Comparison of ENCODE assay signal across 8 mouse cellular contexts in the genomic region with DNA sequence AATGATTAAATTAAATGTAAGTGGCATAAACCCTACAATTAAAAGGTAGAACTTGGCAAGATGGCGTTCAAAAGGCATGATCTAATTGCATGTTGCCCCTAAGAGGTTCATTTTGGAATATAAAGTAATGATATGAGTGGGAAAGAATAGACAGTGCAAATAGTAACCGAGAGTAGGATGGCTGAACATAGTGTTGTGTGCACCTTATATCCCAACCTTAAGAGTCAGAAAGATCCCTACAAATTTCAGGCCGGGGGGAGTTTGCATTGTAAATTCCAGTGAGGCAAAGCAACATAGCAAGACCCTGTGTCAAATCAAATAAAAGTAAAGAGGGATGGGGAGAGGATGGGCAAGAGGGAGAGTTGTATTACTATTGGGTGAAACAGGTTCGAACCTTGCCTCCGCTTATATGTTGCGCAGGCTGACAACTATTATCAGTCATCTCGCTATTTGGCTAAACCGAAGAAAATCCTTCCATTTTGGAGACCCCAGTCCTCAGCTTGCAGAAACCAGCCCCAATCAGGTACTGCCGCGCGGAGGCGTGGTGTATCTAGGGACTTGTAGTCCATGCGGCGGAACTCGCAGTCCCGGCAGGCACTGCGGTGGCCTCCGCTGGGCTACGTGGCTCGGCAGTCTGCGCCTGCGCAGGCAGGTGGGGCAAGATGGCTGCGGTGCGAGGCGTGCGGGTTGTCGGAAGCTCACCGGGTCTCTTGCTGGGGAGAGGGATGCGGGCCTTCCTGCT. TPM values are rescaled to one million over a fixed set of nuclear protein-coding genes. Genes with fewer than 3 reads are reported as not detected.
A peak's percentile ranks its signal among the peaks of the same experiment; 100 is the strongest.
DNase-seq lines count a peak whose midpoint lies in the region; ATAC-seq and TF ChIP-seq lines count a peak whose summit lies in the region.

No protein-coding gene starts in this region.

- intact Hi-C loops in heart, postnatal 36 days (cut with DNase I): loop anchor here (2.0 kb wide), 1 partner anchor 56 kb away; a partner anchor contains a TSS

- DNase-seq in ES-CJ7 (ENCODE audit: low read depth, low spot score): peak; percentile 99
- peak; percentile 96 for DNase-seq in cerebellum, adult 11 months
- peak; percentile 94 to 95 for DNase-seq in heart, postnatal 36 days
- DNase-seq in layer of hippocampus, adult 2 months (ENCODE audit: low spot score in 2 of 2): peak; percentile 97 to 98
- peak; percentile 99 for DNase-seq in lung, embryonic 14.5 days
- peak; percentile 97 for DNase-seq in thymus, adult 2 months

- H3K36me3 ChIP-seq in forebrain, embryonic 15.5 days: peaks cover 25% of the 10 kb centered on the region
- peaks cover 35% of the 10 kb centered on the region for H3K36me3 ChIP-seq in lung, embryonic 14.5 days (ENCODE audit: insufficient read depth)
- peaks cover 24% of the 10 kb centered on the region for H3K36me3 ChIP-seq in thymus, adult 2 months (ENCODE audit: control insufficient read depth, insufficient read depth, low read length)

- H3K4me3 ChIP-seq in forebrain, embryonic 15.5 days: peak overlapping the region; percentile 57
- peak overlapping the region; percentile 97 for H3K4me3 ChIP-seq in layer of hippocampus, adult 2 months
- peak overlapping the region; percentile 89 for H3K4me3 ChIP-seq in lung, embryonic 14.5 days (ENCODE audit: low read depth, low read length)
- peak overlapping the region; percentile 70 for H3K4me3 ChIP-seq in olfactory bulb, adult 2 months (ENCODE audit: insufficient read depth, low read depth, low read length)
- peak overlapping the region; percentile 69 for H3K4me3 ChIP-seq in thymus, adult 2 months (ENCODE audit: control insufficient read depth, insufficient read depth, low read length)

- peak overlapping the region; percentile 57 for H3K27ac ChIP-seq in forebrain, embryonic 15.5 days (replicated peaks)
- peak overlapping the region; percentile 94 for H3K27ac ChIP-seq in layer of hippocampus, adult 2 months
- H3K27ac ChIP-seq in lung, embryonic 14.5 days (ENCODE audit: low read depth): peak overlapping the region; percentile 48; the same call in 1 of the 2 replicates
- peak overlapping the region; percentile 78 for H3K27ac ChIP-seq in olfactory bulb, adult 2 months (ENCODE audit: insufficient read depth, low read depth, low read length)
- no peak overlapping the region for H3K27ac ChIP-seq in thymus, adult 2 months (ENCODE audit: control insufficient read depth, insufficient read depth, low read length)

- peak overlapping the region; percentile 67 for H3K9ac ChIP-seq in forebrain, embryonic 15.5 days (replicated peaks)
- H3K9ac ChIP-seq in lung, embryonic 14.5 days: peak overlapping the region; percentile 90

- peak; percentile 37 for TF ChIP-seq CTCF in layer of hippocampus, adult 2 months (conservative IDR thresholded peaks at IDR 0.05)
- peak; percentile 18; the same call in 1 of the 2 replicates for TF ChIP-seq CTCF in lung, embryonic 14.5 days (IDR thresholded peaks at IDR 0.05; ENCODE audit: low read depth)
- no peak for TF ChIP-seq CTCF in olfactory bulb, adult 2 months (IDR thresholded peaks at IDR 0.05; ENCODE audit: insufficient read depth, low read depth, low read length)
- peak; percentile 40; the same call in 1 of the 2 replicates for TF ChIP-seq CTCF in thymus, adult 2 months (IDR thresholded peaks at IDR 0.05; ENCODE audit: borderline replicate concordance, control insufficient read depth, extremely low read depth, insufficient read depth, low read length, poor library complexity)

- H3K9me3 ChIP-seq in forebrain, embryonic 15.5 days: no peaks in the 10 kb centered on the region
- no peaks in the 10 kb centered on the region for H3K9me3 ChIP-seq in lung, embryonic 14.5 days (ENCODE audit: low read depth, low read length)

- TF ChIP-seq POLR2A in olfactory bulb, adult 2 months (IDR thresholded peaks at IDR 0.05; ENCODE audit: insufficient read depth, low read depth, low read length): peak; percentile 86
- TF ChIP-seq POLR2A in thymus, adult 2 months (IDR thresholded peaks at IDR 0.05; ENCODE audit: control insufficient read depth, extremely low read depth, insufficient read depth, low read length, poor library complexity): peak; percentile 92

- peak; percentile 99 for ATAC-seq in forebrain, embryonic 15.5 days (replicated peaks)
- ATAC-seq in lung, embryonic 14.5 days (ENCODE audit: insufficient read depth): peak; percentile 99

- peaks cover 14% of the 10 kb centered on the region for H3K4me1 ChIP-seq in forebrain, embryonic 15.5 days
- no peaks in the 10 kb centered on the region for H3K4me1 ChIP-seq in lung, embryonic 14.5 days (ENCODE audit: insufficient read depth)
- peaks cover 8% of the 10 kb centered on the region for H3K4me1 ChIP-seq in olfactory bulb, adult 2 months (ENCODE audit: control insufficient read depth, insufficient read depth, low read length)
- peaks cover 3% of the 10 kb centered on the region for H3K4me1 ChIP-seq in thymus, adult 2 months (replicated peaks; ENCODE audit: control insufficient read depth, insufficient read depth, low read length)

- WGBS in forebrain, embryonic 15.5 days: 5% methylated on average over 29 of the region's 29 CpGs
- WGBS in lung, embryonic 14.5 days: 5% methylated on average over 29 of the region's 29 CpGs
- WGBS in olfactory bulb, adult 2 months: 2% methylated on average over 29 of the region's 29 CpGs
- 6% methylated on average over 29 of the region's 29 CpGs for WGBS in thymus, adult 2 months

- peak overlapping the region; percentile 62 for H3K4me2 ChIP-seq in forebrain, embryonic 15.5 days (replicated peaks)
- peak overlapping the region; percentile 85 for H3K4me2 ChIP-seq in lung, embryonic 14.5 days

- no peaks in the 10 kb centered on the region; the same call in 1 of the 2 replicates for H3K27me3 ChIP-seq in forebrain, embryonic 15.5 days
- H3K27me3 ChIP-seq in lung, embryonic 14.5 days (ENCODE audit: insufficient read depth, low read length): no peaks in the 10 kb centered on the region
- no peaks in the 10 kb centered on the region for H3K27me3 ChIP-seq in thymus, adult 2 months (ENCODE audit: control insufficient read depth, insufficient read depth, low read length)

RNA-seq across cellular contexts. Expression of a gene that starts 7.0 kb away (rescaled TPM):
- 36.2 and 39.0 TPM in 2 replicates for polyA plus RNA-seq in forebrain, embryonic 15.5 days (2015; fragmentation: Nextera tagmentation; extraction: Ambion mirVana)
- total RNA-seq in heart, postnatal 36 days (2021): 1 to 10 TPM; 9.0 to 9.7 TPM
- total RNA-seq in layer of hippocampus, adult 2 months (2021): 10 to 100 TPM; 22.8 to 24.3 TPM
- polyA plus RNA-seq in lung, embryonic 14.5 days (2014; fragmentation: Nextera tagmentation; extraction: Ambion mirVana): 16.3 and 22.1 TPM in 2 replicates
- not detected in 2 replicates for polyA plus RNA-seq in olfactory bulb, adult 2 months (2012; ENCODE audit: insufficient read depth, insufficient read length, low replicate concordance, missing spikeins)
- polyA plus RNA-seq in thymus, adult 2 months (2012; rRNA removed): 45.3 and 47.2 TPM in 2 replicates

RNA-seq across cellular contexts. Expression of a gene that starts 19.2 kb away (rescaled TPM):
- polyA plus RNA-seq in forebrain, embryonic 15.5 days (2015; fragmentation: Nextera tagmentation; extraction: Ambion mirVana): 95.0 and 113 TPM in 2 replicates
- total RNA-seq in heart, postnatal 36 days (2021): 10 to 100 TPM; 85.3 to 86.2 TPM
- total RNA-seq in layer of hippocampus, adult 2 months (2021): 100 to 1,000 TPM; 133 to 138 TPM
- polyA plus RNA-seq in lung, embryonic 14.5 days (2014; fragmentation: Nextera tagmentation; extraction: Ambion mirVana): 69.7 and 76.5 TPM in 2 replicates
- not detected in 2 replicates for polyA plus RNA-seq in olfactory bulb, adult 2 months (2012; ENCODE audit: insufficient read depth, insufficient read length, low replicate concordance, missing spikeins)
- polyA plus RNA-seq in thymus, adult 2 months (2012; rRNA removed): 73.4 and 76.8 TPM in 2 replicates

RNA-seq across cellular contexts. Expression of a gene that starts 21.8 kb away (rescaled TPM):
- polyA plus RNA-seq in forebrain, embryonic 15.5 days (2015; fragmentation: Nextera tagmentation; extraction: Ambion mirVana): 62.4 and 64.3 TPM in 2 replicates
- 10 to 100 TPM; 13.7 to 18.1 TPM for total RNA-seq in heart, postnatal 36 days (2021)
- total RNA-seq in layer of hippocampus, adult 2 months (2021): 10 to 100 TPM; 95.3 to 97.7 TPM
- 33.4 and 38.4 TPM in 2 replicates for polyA plus RNA-seq in lung, embryonic 14.5 days (2014; fragmentation: Nextera tagmentation; extraction: Ambion mirVana)
- polyA plus RNA-seq in olfactory bulb, adult 2 months (2012; ENCODE audit: insufficient read depth, insufficient read length, low replicate concordance, missing spikeins): 63.4 TPM in 1 of 2 replicates, not detected in the other
- polyA plus RNA-seq in thymus, adult 2 months (2012; rRNA removed): 381 and 409 TPM in 2 replicates

RNA-seq across cellular contexts. Expression of a gene that starts 30.1 kb away (rescaled TPM):
- polyA plus RNA-seq in forebrain, embryonic 15.5 days (2015; fragmentation: Nextera tagmentation; extraction: Ambion mirVana): 97.2 and 97.4 TPM in 2 replicates
- total RNA-seq in heart, postnatal 36 days (2021): 10 to 100 TPM; 12.5 TPM
- 10 to 100 TPM; 38.7 to 50.2 TPM for total RNA-seq in layer of hippocampus, adult 2 months (2021)
- 54.9 and 55.8 TPM in 2 replicates for polyA plus RNA-seq in lung, embryonic 14.5 days (2014; fragmentation: Nextera tagmentation; extraction: Ambion mirVana)
- polyA plus RNA-seq in olfactory bulb, adult 2 months (2012; ENCODE audit: insufficient read depth, insufficient read length, low replicate concordance, missing spikeins): not detected in 2 replicates
- 15.7 and 17.8 TPM in 2 replicates for polyA plus RNA-seq in thymus, adult 2 months (2012; rRNA removed)

RNA-seq across cellular contexts. Expression of a gene that starts 42.1 kb away (rescaled TPM):
- polyA plus RNA-seq in forebrain, embryonic 15.5 days (2015; fragmentation: Nextera tagmentation; extraction: Ambion mirVana): 33.8 TPM in 2 replicates
- 10 to 100 TPM; 21.4 to 23.2 TPM for total RNA-seq in heart, postnatal 36 days (2021)
- total RNA-seq in layer of hippocampus, adult 2 months (2021): 10 to 100 TPM; 50.8 to 54.8 TPM
- 38.5 and 43.7 TPM in 2 replicates for polyA plus RNA-seq in lung, embryonic 14.5 days (2014; fragmentation: Nextera tagmentation; extraction: Ambion mirVana)
- 79.2 and 81.5 TPM in 2 replicates for polyA plus RNA-seq in olfactory bulb, adult 2 months (2012; ENCODE audit: insufficient read depth, insufficient read length, low replicate concordance, missing spikeins)
- polyA plus RNA-seq in thymus, adult 2 months (2012; rRNA removed): 25.3 and 29.5 TPM in 2 replicates

Comparison
In these comparisons a context has a peak if more than half of its experiments do, and no peak if none do; other contexts are left out.
1. RNA of a gene that starts 19.2 kb away (polyA plus RNA-seq): 95.0 to 113 TPM in forebrain, embryonic 15.5 days, 69.7 to 76.5 TPM in lung, embryonic 14.5 days and 73.4 to 76.8 TPM in thymus, adult 2 months; not detected in olfactory bulb, adult 2 months; every median in the first group is over 10 times any median in the second.
2. Peak in every context shown above with its lines, with median percentiles within 50 percentile points of each other: DNase-seq and H3K4me3 ChIP-seq.